Mouse (Mus musculus) heart, embryonic 15.5 days (tissue): ENCODE results near the gene Thap2. TPM values are rescaled to one million over a fixed set of nuclear protein-coding genes. Genes with fewer than 3 reads are reported as not detected.

ENCODE experiments used
- ATAC-seq: fragments of 200-750 bp; cut with Nextera tagmentation; replicated peaks from 2 replicates; pipeline ENCODE4 v1.8.0; 2017; ENCODE audit warnings: low read depth, moderate TSS enrichment; ENCODE audit not compliant: insufficient number of reproducible peaks, insufficient read depth, low FRiP score
- H3K27ac ChIP-seq: fragments of 300-500 bp; sonication (generic); 2 replicates; pipeline ENCODE4 v1.5.1; 2015; ENCODE audit warnings: mild to moderate bottlenecking, inconsistent platforms
- H3K27me3 ChIP-seq: fragments of 300-500 bp; sonication (generic); 2 replicates; pipeline ENCODE4 v1.6.1; 2015; ENCODE audit warnings: inconsistent platforms
- H3K36me3 ChIP-seq: fragments of 300-500 bp; sonication (generic); 2 replicates; pipeline ENCODE4 v1.6.1; 2015; ENCODE audit warnings: mild to moderate bottlenecking, inconsistent platforms
- H3K4me1 ChIP-seq: fragments of 300-500 bp; sonication (generic); replicated peaks from 2 replicates; pipeline ENCODE4 v1.6.1; 2015; ENCODE audit warnings: inconsistent platforms
- H3K4me2 ChIP-seq: fragments of 300-500 bp; sonication (generic); 2 replicates; pipeline ENCODE4 v1.6.1; 2015; ENCODE audit warnings: inconsistent platforms, mild to moderate bottlenecking, moderate library complexity
- H3K4me3 ChIP-seq: fragments of 300-500 bp; sonication (generic); 2 replicates; pipeline ENCODE4 v1.5.1; 2015; ENCODE audit warnings: mild to moderate bottlenecking, inconsistent platforms
- H3K9ac ChIP-seq: fragments of 300-500 bp; sonication (generic); 2 replicates; pipeline ENCODE4 v1.6.1; 2015; ENCODE audit warnings: mild to moderate bottlenecking, inconsistent platforms
- H3K9me3 ChIP-seq: fragments of 300-500 bp; sonication (generic); replicated peaks from 2 replicates; pipeline ENCODE4 v1.6.1; 2016; ENCODE audit warnings: inconsistent platforms
- WGBS: fragments of 180-500 bp; shearing (Covaris S2); methylation state at CpG from one replicate; pipeline ENCODE4 v1.1.7; 2015; ENCODE audit warnings: mixed read lengths; 5-methylcytosine and 5-hydroxymethylcytosine counted together
- polyA plus RNA-seq: library from polyadenylated mRNA; unstranded; fragments of >200 nt; fragmentation: Nextera tagmentation; extraction: Ambion mirVana; gene quantifications from 2 replicates; pipeline ENCODE4 v1.2.1, GENCODE M21; 2015

Gene Thap2
- polyA plus RNA-seq, 1 experiment from 2014 or later: 14.6 TPM

DNA sequence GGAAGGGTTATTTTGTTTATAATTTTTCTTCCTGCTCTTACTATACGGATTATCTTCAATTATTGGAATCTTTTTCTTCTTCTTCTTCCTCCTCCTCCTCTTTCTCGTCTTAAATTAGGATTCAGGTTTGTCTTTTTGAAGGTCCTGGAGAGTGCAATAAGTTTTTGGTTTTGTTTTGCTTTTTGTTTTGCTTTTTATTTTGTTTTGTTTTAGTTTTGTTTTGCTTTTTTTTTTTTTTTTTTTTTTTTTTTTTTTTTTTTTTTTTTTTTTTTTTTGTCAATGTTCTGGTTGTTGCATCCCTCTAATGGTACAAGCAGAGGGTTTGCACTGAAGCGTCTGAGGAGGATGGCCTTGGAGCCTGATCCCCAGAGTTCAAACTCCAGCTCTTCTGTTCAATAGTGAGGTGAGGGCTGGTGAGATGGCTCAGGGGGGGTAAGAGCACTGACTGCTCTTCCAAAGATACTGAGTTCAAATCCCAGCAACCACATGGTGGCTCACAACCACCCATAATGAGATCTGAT is 55.2 kb downstream of the Thap2 start:
- H3K9ac ChIP-seq: no peak overlapping the region
- H3K36me3 ChIP-seq: no peaks in the 10 kb centered on the region
- no peak overlapping the region for H3K27ac ChIP-seq
- no peaks in the 10 kb centered on the region for H3K9me3 ChIP-seq
- ATAC-seq: no peak
- no peak overlapping the region for H3K4me3 ChIP-seq
- 72% methylated on average over 3 of the region's 3 CpGs for WGBS
- no peaks in the 10 kb centered on the region; the same call in 1 of the 2 replicates for H3K4me1 ChIP-seq
- no peaks in the 10 kb centered on the region for H3K27me3 ChIP-seq
- no peak overlapping the region for H3K4me2 ChIP-seq

DNA sequence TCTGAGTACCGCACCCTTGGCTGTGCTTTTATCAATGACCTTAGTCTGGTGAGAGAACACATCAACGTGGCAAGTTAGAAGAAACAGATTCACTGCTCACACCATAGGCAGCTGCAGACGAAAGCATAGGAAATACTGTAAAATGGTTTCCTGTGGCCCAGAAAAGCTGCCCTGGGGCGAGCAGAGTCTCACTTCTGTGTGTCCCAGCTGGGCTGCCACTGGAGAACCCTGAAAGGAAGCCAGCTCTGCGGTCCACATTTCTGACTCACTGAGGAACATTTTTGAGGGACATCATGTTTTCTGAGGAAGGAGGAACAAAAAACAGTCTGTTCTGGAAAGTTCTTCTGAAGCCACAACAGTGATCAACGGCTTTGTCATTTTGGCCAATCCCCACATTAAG is 55.7 kb downstream of the Thap2 start:
- Histone ChIP-seq H3K36me3 (no peaks in the 10 kb centered on the region), H3K9me3 (no peaks in the 10 kb centered on the region), H3K4me3 (no peak overlapping the region), H3K27me3 (no peaks in the 10 kb centered on the region), H3K4me1 (no peaks in the 10 kb centered on the region; the same call in 1 of the 2 replicates), H3K9ac (no peak overlapping the region), H3K4me2 (no peak overlapping the region), H3K27ac (no peak overlapping the region)
- WGBS: 50% methylated on average over 6 of the region's 6 CpGs
- ATAC-seq: no peak

DNA sequence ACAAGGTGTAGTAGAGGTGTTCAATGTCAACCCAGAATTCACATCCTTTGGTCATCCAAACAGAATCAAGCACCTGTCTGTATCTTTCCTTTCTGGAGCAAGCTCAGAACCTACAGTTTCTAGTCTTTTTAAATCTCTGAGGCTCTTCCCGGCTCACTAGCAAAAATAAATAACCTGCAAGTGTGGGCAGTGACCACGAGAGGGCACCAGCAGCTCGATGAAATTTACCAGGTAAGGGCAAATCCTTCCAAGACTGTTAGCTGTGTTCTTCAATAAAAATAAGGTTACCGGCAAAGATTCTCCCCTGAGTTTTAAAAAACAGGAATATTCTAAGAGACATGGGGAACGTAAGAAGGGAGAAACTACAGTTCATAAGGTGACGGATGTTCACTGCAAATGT is 60.9 kb downstream of the Thap2 start:
- H3K4me2 ChIP-seq: no peak overlapping the region
- no peak overlapping the region for H3K27ac ChIP-seq
- no peaks in the 10 kb centered on the region for H3K27me3 ChIP-seq
- no peaks in the 10 kb centered on the region for H3K9me3 ChIP-seq
- H3K9ac ChIP-seq: no peak overlapping the region
- H3K4me3 ChIP-seq: no peak overlapping the region
- WGBS: 10% methylated on average over 6 of the region's 6 CpGs
- H3K36me3 ChIP-seq: no peaks in the 10 kb centered on the region
- no peak for ATAC-seq
- H3K4me1 ChIP-seq: no peaks in the 10 kb centered on the region

DNA sequence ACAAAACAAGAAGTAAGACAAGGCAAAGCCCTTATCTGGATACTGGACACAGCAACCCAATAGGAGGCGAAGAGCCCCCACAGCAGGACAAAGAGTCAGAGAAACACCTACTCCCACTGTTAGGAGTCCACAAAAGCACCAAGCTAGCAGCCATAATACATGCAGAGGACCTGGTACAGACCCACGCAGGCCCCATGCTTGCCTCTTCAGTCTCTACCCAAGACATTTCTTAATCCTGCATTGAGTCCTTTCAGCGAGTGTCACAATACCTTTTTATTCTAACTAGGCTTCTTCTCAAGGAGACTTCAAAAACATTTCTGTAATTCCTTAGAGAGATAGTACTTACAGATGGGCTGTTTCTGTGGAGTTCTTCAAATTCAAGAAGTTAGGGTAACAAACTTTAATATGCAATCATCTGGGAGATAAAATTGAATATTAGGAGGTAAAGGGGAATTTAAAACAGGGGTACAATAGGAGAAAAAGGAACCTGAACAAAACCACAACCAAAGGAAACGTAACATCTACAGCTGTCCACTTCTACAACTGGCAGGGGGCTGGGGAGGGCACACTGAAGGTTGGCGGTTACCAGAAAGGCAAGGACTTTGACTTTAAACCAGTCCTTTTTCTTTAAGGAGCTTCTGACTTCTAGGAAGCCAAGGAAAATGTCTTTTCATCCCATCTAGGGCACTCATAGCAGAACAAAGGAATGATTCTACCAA is 62.8 kb downstream of the Thap2 start:
- no peak for ATAC-seq

More for the DNA sequence above, 62.8 kb downstream of the Thap2 start:
- Histone ChIP-seq H3K27me3 (no peaks in the 10 kb centered on the region), H3K4me1 (0 out of 2 replicates have a peak, but pooled peaks cover under 1% of the 10 kb centered on the region), H3K9me3 (no peaks in the 10 kb centered on the region), H3K9ac (no peak overlapping the region), H3K36me3 (no peaks in the 10 kb centered on the region), H3K27ac (no peak overlapping the region), H3K4me3 (no peak overlapping the region), H3K4me2 (no peak overlapping the region)
- 71% methylated on average over 5 of the region's 5 CpGs for WGBS

Other genes starting within 250 kb of the Thap2 start
- 0.05 TPM in 1 of 2 replicates, not detected in the other for gene Tph2, start 199.4 kb downstream of the Thap2 start, polyA plus RNA-seq
- 32.9 and 34.4 TPM in 2 replicates for gene Tbc1d15, start 133.0 kb downstream of the Thap2 start, polyA plus RNA-seq
- 12.0 and 12.1 TPM in 2 replicates for gene Rab21, start 68.8 kb downstream of the Thap2 start, polyA plus RNA-seq
- gene Tmem19, start 21.9 kb downstream of the Thap2 start, polyA plus RNA-seq: 18.0 and 20.9 TPM in 2 replicates
- gene Zfc3h1, start 516 bp upstream of the Thap2 start, polyA plus RNA-seq: 10.2 and 13.9 TPM in 2 replicates
- not detected in 2 replicates for gene A930009A15Rik, start 185.5 kb upstream of the Thap2 start, polyA plus RNA-seq
- gene Lgr5, start 203.3 kb upstream of the Thap2 start, polyA plus RNA-seq: 0.31 and 1.1 TPM in 2 replicates